Mouse (Mus musculus): Measurements from ENCODE around the gene Ddx20. TPM values are rescaled to one million over a fixed set of nuclear protein-coding genes. Genes with fewer than 3 reads are reported as not detected.

Ddx20 gene
- total RNA-seq (2022): 10 to 100 TPM; 12.6 to 13.5 (median 13.1) TPM

DNA sequence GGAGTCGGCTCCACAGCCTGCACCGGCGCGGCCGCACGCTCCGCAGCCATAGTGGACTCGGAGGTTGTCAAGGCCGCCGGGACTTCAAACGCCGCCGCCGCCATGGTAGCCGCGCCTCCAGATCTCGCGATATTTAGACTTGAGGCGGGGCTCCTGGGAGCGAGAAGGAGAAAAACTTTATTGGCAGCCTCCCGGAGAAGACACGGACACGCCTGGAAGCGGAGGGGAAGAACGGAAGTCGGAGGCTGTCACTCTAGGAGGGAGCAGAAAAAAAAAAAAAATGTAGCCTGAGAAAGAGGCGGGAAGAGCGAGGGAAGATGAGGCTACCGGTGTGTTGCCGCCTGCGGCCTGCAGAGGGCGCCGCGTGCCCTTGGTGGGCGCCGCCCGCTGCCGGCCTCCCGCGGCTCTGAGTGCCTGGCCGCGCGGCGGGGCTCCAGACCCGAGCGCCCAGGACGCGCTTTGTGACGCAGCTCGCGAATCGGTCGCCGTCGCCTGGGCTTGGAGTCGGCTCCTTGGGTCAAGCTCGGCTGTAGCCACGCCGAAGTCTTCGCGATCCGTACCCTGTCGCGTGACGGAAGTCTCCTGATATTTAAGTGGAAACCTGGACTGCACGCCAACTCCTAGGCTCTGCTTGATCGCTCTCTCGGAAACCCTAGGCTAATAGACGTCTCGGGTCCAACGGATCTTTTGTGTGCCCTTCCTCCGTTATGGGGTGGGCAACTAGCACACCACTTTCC is at the start of gene Ddx20:
TSS of gene Ddx20 (minus strand) at position 251 of the 737 bp plus-strand sequence.
- peak; percentile 91 to 94 for DNase-seq (ENCODE audit: low spot score in 2 of 2)

DNA sequence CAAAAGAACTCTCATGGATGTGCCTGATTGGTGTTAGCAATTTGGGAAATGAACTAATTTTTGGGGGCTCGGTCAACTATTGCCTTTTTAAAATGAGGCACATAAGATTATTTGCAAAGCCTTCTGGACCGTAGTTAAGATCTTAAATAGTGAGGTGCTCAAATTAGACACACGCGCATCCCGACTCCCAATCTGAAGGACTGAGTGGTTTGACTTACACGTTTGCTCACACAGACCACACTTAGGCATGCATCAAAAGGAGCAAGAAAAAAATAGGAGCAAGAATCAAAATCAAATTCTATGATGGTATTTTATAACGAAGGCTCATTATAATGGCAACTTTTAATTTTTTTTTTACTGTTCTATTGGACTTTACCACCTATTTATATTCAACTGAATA is 49.7 kb upstream of the Ddx20 start:
- no peak for DNase-seq (ENCODE audit: low spot score in 2 of 2)

DNA sequence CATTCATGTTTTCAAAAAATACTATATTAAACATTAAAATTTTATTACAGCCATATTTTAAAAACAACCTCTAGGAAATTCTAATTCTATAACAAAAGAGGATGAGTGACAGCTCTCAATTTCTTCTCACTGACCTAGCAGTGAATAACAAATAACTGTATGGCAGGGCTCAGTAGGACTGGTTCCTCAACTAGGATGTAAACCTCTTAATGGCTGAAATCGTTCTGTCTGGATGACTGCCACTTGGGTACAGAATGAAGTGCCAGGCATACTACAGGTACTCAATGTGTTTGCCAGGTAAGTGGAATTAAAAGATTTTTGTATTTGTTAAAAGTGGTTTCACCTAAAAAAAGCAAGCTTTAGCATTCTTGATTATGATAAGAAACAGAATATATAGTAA is 48.8 kb upstream of the Ddx20 start:
- DNase-seq (ENCODE audit: low spot score in 2 of 2): no peak

DNA sequence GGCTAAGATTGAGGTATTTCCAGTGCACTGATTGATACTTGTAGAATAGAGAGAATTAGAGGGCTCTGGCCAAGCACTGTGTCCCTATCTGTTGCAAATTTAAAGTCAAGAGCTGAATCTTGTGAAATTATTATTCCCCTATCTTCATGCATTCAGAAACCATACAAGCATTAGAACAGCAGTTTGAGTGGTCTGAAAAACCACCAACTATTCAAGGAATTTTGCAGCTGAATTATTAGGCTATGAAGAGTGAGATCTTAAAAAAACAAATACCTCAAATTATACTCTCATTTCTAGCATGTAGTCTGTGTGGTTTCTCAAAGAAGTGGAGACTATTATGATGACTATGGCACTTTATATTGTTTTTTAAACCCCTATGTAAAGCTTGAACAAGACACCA is 47.9 kb upstream of the Ddx20 start:
- DNase-seq (ENCODE audit: low spot score in 2 of 2): no peak

- no peak for DNase-seq (ENCODE audit: low spot score in 2 of 2)
These were observed 46.2 kb upstream of the Ddx20 start for GRCm38 (mm10) chr3:105733538-105733937.

DNA sequence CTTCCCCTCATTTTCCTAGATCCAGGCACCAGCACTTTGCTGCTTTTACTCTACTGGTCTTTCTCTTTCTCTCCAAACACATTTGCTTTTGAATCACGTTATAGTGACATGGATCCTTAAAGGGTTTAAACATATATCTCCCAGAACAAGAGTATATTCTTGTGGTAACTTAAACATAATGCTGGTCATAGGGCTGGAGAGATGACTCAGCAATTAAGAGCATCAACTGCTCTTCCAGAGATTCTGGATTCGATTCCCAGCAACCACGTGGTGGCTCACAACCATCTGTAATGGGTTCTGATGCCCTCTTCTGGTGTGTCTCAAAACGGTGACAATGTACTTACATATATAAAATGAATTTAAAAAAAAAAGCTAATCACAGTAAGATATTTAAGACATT is 45.0 kb upstream of the Ddx20 start:
- no peak for DNase-seq (ENCODE audit: low spot score in 2 of 2)

GRCm38 (mm10) chr3:105726037-105726436 is 38.7 kb upstream of the Ddx20 start:
- DNase-seq (ENCODE audit: low spot score in 2 of 2): peak; percentile 29 to 71

GRCm38 (mm10) chr3:105722510-105722909 is 35.1 kb upstream of the Ddx20 start:
- DNase-seq (ENCODE audit: low spot score in 2 of 2): no peak

- DNase-seq (ENCODE audit: low spot score in 2 of 2): no peak
These were observed 34.4 kb upstream of the Ddx20 start for GRCm38 (mm10) chr3:105721681-105722201.

DNA sequence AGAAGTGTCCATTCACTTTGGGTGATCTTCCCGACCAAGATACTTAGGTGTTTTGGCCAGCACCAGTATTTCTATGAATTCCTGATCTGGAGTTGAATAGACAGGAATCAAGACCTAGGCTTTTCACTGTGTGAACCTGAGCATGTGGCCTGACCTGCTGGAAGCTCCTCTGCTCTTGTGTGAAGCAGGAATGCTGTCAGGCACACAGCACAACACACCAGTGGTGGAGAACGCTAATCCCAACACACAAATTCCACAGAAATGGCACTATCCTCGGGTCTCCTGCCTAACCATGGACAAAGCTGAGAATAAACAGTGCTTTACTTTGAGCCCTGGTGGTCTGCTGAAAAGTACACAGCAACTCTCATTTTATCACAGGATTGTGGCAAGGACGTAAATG is 33.1 kb upstream of the Ddx20 start:
- DNase-seq (ENCODE audit: low spot score in 2 of 2): no peak

DNA sequence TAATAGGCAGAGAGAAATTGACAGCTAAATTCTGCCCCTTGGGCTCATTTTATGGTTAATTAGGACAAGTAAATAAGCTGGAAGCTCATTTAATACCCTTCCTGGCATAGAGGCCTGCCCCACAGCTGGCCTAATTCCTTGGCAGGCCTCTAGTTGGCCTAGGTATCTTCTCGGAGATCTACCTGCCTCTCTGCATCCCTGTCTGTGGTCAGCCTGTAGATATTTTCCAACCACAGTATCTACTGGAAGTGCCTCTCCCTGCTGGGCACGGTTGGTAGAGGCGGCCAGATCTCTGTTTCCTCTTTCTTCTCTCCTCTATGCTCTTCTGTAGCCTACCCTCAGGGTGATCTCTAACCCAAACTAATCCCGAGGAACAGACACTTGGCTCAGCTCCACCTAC is 32.6 kb upstream of the Ddx20 start:
- DNase-seq (ENCODE audit: low spot score in 2 of 2): no peak

GRCm38 (mm10) chr3:105718746-105719145 is 31.4 kb upstream of the Ddx20 start:
- no peak for DNase-seq (ENCODE audit: low spot score in 2 of 2)

- no peak for DNase-seq (ENCODE audit: low spot score in 2 of 2)
These were observed 30.6 kb upstream of the Ddx20 start for GRCm38 (mm10) chr3:105717856-105718555.

GRCm38 (mm10) chr3:105716353-105717000 is 29.1 kb upstream of the Ddx20 start:
- DNase-seq (ENCODE audit: low spot score in 2 of 2): peak in 1 of 2 experiments; percentile 30

DNA sequence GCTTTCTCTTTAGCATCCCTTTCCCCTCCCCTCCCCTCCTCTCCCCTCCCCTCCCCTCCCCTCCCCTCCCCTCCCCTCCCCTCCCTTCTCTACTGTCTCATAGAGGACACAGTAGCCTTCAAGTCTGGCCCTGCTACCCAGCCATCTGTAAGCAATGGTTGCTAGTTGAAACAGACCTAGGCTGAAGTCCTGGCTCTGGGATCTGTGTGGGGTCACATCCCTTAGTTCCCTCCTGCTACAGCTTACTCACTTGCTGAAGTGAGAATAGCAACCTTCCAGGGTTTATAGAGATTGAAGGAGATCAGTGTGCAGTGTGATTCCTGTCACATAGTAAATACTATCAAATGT is 27.4 kb upstream of the Ddx20 start:
- DNase-seq (ENCODE audit: low spot score in 2 of 2): no peak

GRCm38 (mm10) chr3:105714091-105714819 is 26.9 kb upstream of the Ddx20 start:
- DNase-seq (ENCODE audit: low spot score in 2 of 2): no peak

DNA sequence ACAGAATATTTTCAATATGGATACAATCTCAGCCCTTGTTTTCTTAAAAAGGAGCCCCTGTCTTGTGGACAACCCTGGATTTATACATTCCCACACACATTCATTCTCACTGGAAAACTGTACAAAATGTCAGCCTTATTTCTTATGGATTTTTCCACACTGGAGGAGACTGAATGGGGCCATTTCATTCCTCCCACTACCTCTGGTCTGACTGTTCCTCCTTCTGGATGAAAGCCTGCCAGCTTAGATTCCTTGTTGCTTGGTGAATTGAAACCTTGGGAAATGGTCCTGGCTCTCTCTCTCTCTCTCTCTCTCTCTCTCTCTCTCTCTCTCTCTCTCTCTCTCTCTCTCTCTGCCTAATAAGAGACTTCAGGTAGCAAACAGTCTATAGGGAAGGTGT is 25.5 kb upstream of the Ddx20 start:
- DNase-seq (ENCODE audit: low spot score in 2 of 2): no peak

DNA sequence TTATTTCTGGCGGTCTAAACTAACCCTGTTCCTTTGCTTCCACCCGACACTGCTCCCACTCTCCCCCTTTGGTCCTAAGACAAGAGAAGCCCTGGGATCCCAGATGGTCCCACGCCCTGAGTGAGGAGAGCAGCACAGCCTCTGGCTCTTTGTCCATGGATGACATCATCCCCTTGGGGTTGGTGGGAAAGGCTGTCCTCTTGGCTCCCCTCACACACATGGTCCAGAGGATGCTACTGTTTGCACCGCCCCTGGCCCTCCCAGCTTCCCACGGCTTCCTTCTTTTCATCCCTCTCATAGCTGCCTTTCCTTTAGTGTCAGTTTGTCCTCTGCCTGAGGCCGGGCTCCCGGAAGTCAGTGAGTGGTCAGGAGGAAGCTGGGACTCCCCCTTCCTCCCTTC is 24.4 kb upstream of the Ddx20 start:
- DNase-seq (ENCODE audit: low spot score in 2 of 2): no peak

- DNase-seq (ENCODE audit: low spot score in 2 of 2): peak in 1 of 2 experiments; percentile 45
These were observed 22.9 kb upstream of the Ddx20 start for GRCm38 (mm10) chr3:105710246-105710645.

DNA sequence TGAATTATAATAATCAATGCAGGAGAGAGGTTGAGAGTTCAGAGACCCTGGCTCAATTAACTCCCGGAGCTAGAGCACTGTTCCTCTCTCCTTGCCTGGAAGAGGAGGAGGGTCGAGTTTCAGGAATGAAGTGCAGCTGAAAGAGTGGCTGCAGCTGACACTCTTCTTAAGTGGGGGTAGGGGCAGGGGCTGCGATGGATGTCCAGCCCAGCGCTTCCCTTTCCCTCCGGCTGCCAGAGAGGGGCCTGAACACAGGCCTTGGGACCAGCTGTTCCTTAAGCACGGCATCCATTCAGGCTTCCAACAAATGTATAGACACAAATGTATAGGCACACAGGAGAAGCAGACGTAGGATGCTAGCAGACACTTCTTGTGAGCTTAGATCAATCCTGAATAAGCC is 20.2 kb upstream of the Ddx20 start:
- DNase-seq (ENCODE audit: low spot score in 2 of 2): no peak

DNA sequence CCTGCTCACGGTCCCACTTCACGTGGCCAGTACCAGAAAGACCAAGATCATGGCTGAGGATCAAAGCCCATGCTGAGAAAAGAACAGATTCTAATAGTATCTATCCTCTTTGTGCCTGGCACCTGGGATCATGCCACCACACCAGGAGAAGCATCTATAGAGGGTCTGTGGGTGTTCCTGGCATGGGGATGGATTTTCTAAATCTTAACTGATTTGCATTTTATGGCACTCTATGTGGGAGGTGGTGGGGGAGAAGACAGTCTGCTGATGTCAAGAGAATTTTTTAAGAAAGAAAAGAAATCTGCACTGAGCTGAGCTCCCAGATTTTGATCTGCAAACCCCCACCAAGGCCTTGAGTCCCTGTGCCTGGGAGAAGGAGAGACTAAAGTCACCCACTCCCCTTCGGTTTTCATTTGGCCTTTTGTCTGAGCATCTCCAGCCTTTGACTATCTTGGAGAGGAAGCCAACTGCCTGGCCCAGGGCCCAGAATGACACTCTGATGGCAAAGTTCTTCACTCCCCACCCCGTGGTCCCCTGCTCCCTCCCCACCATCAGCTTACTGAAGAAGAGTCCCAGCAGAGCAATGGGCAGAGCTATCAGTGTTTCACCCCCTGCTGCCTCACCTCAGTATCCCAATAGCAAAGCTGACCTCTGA is 19.1 kb upstream of the Ddx20 start:
- DNase-seq (ENCODE audit: low spot score in 2 of 2): peak in 1 of 2 experiments; percentile 45
